Mouse (Mus musculus) midbrain, embryonic 10.5 days (tissue): ENCODE measurements around the gene Gm20388. TPM values are rescaled to one million over a fixed set of nuclear protein-coding genes. Genes with fewer than 3 reads are reported as not detected.

Source experiments
- DNase-seq: peaks from one replicate; pipeline ENCODE4 v3.0.0-alpha.2; 2017; ENCODE audit warnings: low spot score
- H3K27ac ChIP-seq: fragments of 300-500 bp; sonication (generic); replicated peaks from 2 replicates; pipeline ENCODE4 v1.5.1; 2016; ENCODE audit warnings: mild to moderate bottlenecking
- H3K27me3 ChIP-seq: fragments of 300-500 bp; sonication (generic); 2 replicates; pipeline ENCODE4 v1.6.1; 2016; ENCODE audit warnings: low read depth, mild to moderate bottlenecking; ENCODE audit not compliant: poor library complexity, severe bottlenecking
- H3K36me3 ChIP-seq: fragments of 300-500 bp; sonication (generic); 2 replicates; pipeline ENCODE4 v1.6.1; 2016; ENCODE audit warnings: mild to moderate bottlenecking, moderate library complexity
- H3K4me1 ChIP-seq: fragments of 300-500 bp; sonication (generic); 2 replicates; pipeline ENCODE4 v1.6.1; 2016
- H3K4me3 ChIP-seq: fragments of 300-500 bp; sonication (generic); 2 replicates; pipeline ENCODE4 v1.5.1; 2016; ENCODE audit warnings: mild to moderate bottlenecking, moderate library complexity
- H3K9me3 ChIP-seq: fragments of 300-500 bp; sonication (generic); replicated peaks from 2 replicates; pipeline ENCODE4 v1.6.1; 2016; ENCODE audit warnings: mild to moderate bottlenecking
- WGBS: fragments of 180-500 bp; shearing (Covaris S2); methylation state at CpG from one replicate; pipeline ENCODE4 v1.1.7; 2016; 5-methylcytosine and 5-hydroxymethylcytosine counted together
- polyA plus RNA-seq: library from polyadenylated mRNA; unstranded; fragments of >200 nt; fragmentation: Nextera tagmentation; extraction: Ambion mirVana; gene quantifications from 2 replicates; pipeline ENCODE4 v1.2.1, GENCODE M21; 2016

The Gm20388 gene
- polyA plus RNA-seq, 1 experiment from 2014 or later, result 7.1 TPM

GRCm38 (mm10) chr8:120192118-120192517 is 281.5 kb downstream of the Gm20388 start:
- peaks cover 29% of the 10 kb centered on the region for H3K4me1 ChIP-seq
- DNase-seq, result no peak
- H3K27ac ChIP-seq, result peak overlapping the region; percentile 77; the same call in 1 of the 2 replicates

DNA sequence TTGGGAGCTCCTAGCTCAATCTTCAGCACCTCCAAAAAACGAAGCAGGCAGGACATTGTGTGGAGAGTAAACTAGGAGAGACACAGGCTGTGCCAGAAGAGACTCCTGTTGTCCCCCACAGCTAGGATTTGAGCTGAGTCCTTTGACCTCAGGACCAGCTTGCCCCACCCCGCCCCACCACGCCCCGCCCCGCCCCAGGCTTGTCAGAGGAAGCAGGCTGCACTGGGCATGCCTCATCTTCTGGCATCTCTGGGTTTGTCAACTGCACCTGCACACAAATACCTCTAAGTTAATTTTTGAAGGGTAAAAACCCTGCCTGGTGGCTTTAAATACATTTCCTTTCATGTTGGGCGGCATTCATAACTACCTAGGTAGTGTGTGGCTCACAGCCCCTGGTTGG is 290.7 kb downstream of the Gm20388 start:
- Histone ChIP-seq H3K9me3 (peaks cover 10% of the 10 kb centered on the region), H3K27ac (no peak overlapping the region), H3K4me3 (no peak overlapping the region), H3K36me3 (no peaks in the 10 kb centered on the region), H3K27me3 (no peaks in the 10 kb centered on the region), H3K4me1 (peaks cover 10% of the 10 kb centered on the region)
- DNase-seq, result no peak
- WGBS, result 85% methylated on average over 6 of the region's 6 CpGs

More at GRCm38 (mm10) chr8:120192118-120192517, 281.5 kb downstream of the Gm20388 start:
- Histone ChIP-seq H3K9me3 (peaks cover 8% of the 10 kb centered on the region; the same call in 1 of the 2 replicates), H3K27me3 (no peaks in the 10 kb centered on the region), H3K4me3 (no peak overlapping the region), H3K36me3 (no peaks in the 10 kb centered on the region)
- WGBS, result 91% methylated on average over 5 of the region's 5 CpGs

DNA sequence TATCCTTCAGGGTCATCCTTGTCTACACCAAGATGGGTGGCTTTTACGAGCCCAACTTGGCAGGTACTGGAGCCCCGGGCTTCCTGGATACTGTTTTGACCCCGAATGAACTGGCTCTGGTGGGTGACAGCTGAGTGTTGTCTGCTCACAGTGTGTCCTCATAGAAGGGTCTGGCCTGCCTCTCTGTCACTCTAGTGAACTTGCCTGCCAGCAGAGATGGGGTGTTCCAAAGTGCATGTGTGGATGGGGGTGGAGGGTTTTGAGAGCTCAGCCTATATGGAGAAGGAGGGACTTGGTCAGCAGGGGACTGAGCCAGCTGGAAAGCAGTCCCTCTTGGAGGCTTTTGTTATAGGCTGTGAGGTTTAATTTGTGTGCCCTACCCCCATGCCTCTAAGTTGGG is 291.9 kb downstream of the Gm20388 start:
- WGBS, result 81% methylated on average over 3 of the region's 3 CpGs
- H3K4me3 ChIP-seq, result no peak overlapping the region
- H3K36me3 ChIP-seq, result no peaks in the 10 kb centered on the region
- no peak overlapping the region for H3K27ac ChIP-seq
- peaks cover 10% of the 10 kb centered on the region for H3K4me1 ChIP-seq
- no peaks in the 10 kb centered on the region for H3K27me3 ChIP-seq
- peaks cover 10% of the 10 kb centered on the region for H3K9me3 ChIP-seq
- no peak for DNase-seq

DNA sequence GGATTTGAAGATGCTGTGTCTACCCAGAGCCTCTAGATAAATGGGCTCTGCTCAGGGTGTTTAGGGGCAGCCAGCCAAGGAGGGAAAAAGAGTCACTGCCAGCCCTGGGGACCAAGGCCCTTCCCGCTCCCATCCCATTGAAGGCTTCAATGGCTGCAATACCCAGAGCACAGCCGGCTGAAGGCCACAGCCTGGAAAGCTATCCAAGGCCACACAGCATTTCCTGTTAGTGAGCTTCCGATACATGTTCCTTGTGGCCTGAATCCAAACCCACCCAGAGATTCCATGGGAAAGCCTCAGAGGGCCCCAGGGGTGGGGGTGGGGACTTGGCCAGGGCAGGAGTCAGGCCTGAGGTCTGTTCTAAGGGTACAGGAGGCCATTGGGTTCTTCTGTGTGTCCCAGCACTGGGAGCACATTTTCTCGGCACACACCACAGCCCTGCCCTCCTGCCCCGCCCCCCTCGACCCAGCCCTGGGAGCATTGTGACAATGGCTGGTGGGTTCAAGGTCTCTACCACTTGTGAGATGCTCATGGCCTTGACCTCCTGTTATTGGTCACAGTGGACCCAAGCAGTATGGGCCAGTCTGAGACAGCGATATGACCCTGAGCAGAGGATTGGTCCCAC is 294.2 kb downstream of the Gm20388 start:
- H3K4me1 ChIP-seq, result peaks cover 18% of the 10 kb centered on the region
- 0 out of 2 replicates have a peak, but pooled peaks cover 2% of the 10 kb centered on the region for H3K27me3 ChIP-seq
- H3K36me3 ChIP-seq, result no peaks in the 10 kb centered on the region
- DNase-seq, result no peak
- H3K9me3 ChIP-seq, result peaks cover 6% of the 10 kb centered on the region
- peak overlapping the region; percentile 3; the same call in 1 of the 2 replicates for H3K27ac ChIP-seq
- whole genome bisulfite sequencing, result 78% methylated on average over 7 of the region's 7 CpGs
- no peak overlapping the region for H3K4me3 ChIP-seq

DNA sequence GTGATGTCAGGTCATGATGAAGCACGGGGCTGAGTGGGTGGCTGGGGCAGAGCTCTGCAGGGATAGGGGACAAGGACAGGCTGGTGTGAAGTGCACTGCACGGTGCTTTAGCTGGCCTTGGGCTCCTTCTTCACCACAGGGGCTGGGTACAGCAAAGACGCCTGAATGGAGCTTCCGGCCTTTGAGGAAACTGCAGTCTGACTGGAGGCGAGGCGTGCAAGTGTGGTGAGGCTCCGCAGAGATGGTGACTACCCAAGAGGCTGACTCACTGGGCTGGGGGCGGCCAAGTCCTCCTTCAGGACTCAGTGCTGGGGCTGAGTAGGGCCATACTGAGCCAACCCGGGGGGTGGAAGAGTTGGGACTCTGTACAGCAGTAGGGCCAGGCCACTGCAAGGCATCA is 295.3 kb downstream of the Gm20388 start:
- Histone ChIP-seq H3K4me1 (peaks cover 28% of the 10 kb centered on the region), H3K27ac (0 out of 2 replicates have a peak overlapping the region, but pooled peaks have one; percentile 6), H3K27me3 (peaks cover 11% of the 10 kb centered on the region), H3K9me3 (no peaks in the 10 kb centered on the region), H3K4me3 (no peak overlapping the region), H3K36me3 (no peaks in the 10 kb centered on the region)
- no peak for DNase-seq
- WGBS, result 81% methylated on average over 9 of the region's 9 CpGs

DNA sequence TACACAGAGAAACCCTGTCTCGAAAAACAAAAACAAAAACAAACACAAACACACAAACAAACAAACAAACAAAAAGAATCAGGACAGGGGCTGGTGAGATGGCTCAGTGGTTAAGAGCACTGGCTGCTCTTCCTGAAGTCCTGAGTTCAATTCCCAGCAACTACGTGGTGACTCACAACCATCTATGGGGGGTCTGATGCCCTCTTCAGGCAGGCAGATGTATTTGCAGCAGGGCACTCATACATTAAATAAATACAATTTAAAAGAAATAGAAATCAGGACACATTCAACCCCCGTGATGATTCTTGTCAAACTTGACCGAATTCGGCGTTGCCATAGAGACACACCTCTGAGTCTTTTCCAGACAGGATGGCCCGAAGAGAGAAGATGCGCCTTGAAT is 296.7 kb downstream of the Gm20388 start:
- DNase-seq, result no peak
- Histone ChIP-seq H3K36me3 (no peaks in the 10 kb centered on the region), H3K9me3 (no peaks in the 10 kb centered on the region), H3K4me3 (no peak overlapping the region), H3K27me3 (peaks cover 14% of the 10 kb centered on the region), H3K27ac (no peak overlapping the region), H3K4me1 (peaks cover 38% of the 10 kb centered on the region)
- 86% methylated on average over 8 of the region's 8 CpGs for WGBS

- H3K27ac ChIP-seq, result peak overlapping the region; percentile 57; the same call in 1 of the 2 replicates
Observed at GRCm38 (mm10) chr8:120208113-120208512, 297.5 kb downstream of the Gm20388 start.

GRCm38 (mm10) chr8:120211345-120211744 is 300.7 kb downstream of the Gm20388 start:
- WGBS, result 9% methylated on average over 4 of the region's 4 CpGs
- Histone ChIP-seq H3K27ac (peak overlapping the region; percentile 70), H3K36me3 (no peaks in the 10 kb centered on the region), H3K4me3 (no peak overlapping the region), H3K4me1 (peaks cover 52% of the 10 kb centered on the region), H3K9me3 (no peaks in the 10 kb centered on the region), H3K27me3 (peaks cover 14% of the 10 kb centered on the region)
- peak; percentile 48 for DNase-seq

More at GRCm38 (mm10) chr8:120208113-120208512, 297.5 kb downstream of the Gm20388 start:
- peaks cover 42% of the 10 kb centered on the region for H3K4me1 ChIP-seq
- no peaks in the 10 kb centered on the region for H3K36me3 ChIP-seq
- H3K27me3 ChIP-seq, result peaks cover 14% of the 10 kb centered on the region
- H3K9me3 ChIP-seq, result no peaks in the 10 kb centered on the region
- DNase-seq, result no peak
- H3K4me3 ChIP-seq, result no peak overlapping the region
- WGBS, result 78% methylated on average over 11 of the region's 11 CpGs

DNA sequence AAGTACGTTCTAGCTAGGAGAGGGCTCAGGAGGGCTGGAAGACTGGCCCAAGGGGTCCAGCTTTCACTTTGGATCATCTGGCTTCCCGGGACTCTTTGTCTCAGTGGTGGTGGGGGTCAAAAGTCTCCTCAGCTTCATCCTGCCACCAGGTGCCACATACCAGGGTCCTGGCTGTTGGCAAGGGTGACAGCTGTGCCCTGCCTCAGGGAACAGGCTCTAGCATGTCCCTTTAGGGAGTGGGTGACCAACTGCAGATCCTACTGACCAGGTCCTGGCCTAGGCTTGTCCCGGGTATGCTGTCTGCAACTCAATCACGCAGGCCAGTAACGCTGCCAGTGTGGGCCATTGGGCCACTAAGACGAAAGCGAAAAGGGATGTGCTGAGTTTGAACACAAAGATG is 302.0 kb downstream of the Gm20388 start:
- WGBS, result 87% methylated on average over 7 of the region's 7 CpGs
- no peaks in the 10 kb centered on the region for H3K36me3 ChIP-seq
- H3K4me1 ChIP-seq, result peaks cover 64% of the 10 kb centered on the region
- peaks cover 14% of the 10 kb centered on the region for H3K27me3 ChIP-seq
- DNase-seq, result no peak
- no peaks in the 10 kb centered on the region for H3K9me3 ChIP-seq
- H3K4me3 ChIP-seq, result no peak overlapping the region
- H3K27ac ChIP-seq, result 0 out of 2 replicates have a peak overlapping the region, but pooled peaks have one; percentile 47

DNA sequence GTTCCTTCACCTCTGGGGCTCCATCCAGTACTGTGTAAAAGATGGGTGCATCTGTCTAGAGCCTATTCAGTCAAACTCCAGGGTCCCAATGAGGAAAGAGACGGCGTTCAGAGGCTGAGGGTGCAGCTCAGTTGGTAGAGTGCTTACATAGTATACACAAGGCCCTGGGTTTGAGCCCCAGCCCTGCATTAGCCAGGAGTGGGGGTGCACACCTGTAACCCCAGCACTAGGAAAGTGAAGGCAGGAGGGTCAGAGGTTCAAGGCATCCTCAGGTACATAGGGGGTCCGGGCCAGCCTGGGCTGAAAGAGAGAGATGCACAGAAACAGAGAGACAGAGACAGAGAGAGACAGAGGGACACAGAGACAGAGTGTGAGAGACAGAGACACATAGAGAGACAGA is 302.6 kb downstream of the Gm20388 start:
- 94% methylated on average over 3 of the region's 3 CpGs for WGBS
- Histone ChIP-seq H3K36me3 (no peaks in the 10 kb centered on the region), H3K9me3 (no peaks in the 10 kb centered on the region), H3K27me3 (peaks cover 14% of the 10 kb centered on the region), H3K4me1 (peaks cover 63% of the 10 kb centered on the region), H3K27ac (no peak overlapping the region), H3K4me3 (no peak overlapping the region)
- DNase-seq, result no peak

GRCm38 (mm10) chr8:120213939-120214338 is 303.3 kb downstream of the Gm20388 start:
- Histone ChIP-seq H3K9me3 (no peaks in the 10 kb centered on the region), H3K27me3 (peaks cover 14% of the 10 kb centered on the region), H3K36me3 (no peaks in the 10 kb centered on the region), H3K4me3 (no peak overlapping the region), H3K4me1 (peaks cover 65% of the 10 kb centered on the region), H3K27ac (peak overlapping the region; percentile 46; the same call in 1 of the 2 replicates)
- no peak for DNase-seq
- WGBS, result 75% methylated on average over 5 of the region's 5 CpGs

DNA sequence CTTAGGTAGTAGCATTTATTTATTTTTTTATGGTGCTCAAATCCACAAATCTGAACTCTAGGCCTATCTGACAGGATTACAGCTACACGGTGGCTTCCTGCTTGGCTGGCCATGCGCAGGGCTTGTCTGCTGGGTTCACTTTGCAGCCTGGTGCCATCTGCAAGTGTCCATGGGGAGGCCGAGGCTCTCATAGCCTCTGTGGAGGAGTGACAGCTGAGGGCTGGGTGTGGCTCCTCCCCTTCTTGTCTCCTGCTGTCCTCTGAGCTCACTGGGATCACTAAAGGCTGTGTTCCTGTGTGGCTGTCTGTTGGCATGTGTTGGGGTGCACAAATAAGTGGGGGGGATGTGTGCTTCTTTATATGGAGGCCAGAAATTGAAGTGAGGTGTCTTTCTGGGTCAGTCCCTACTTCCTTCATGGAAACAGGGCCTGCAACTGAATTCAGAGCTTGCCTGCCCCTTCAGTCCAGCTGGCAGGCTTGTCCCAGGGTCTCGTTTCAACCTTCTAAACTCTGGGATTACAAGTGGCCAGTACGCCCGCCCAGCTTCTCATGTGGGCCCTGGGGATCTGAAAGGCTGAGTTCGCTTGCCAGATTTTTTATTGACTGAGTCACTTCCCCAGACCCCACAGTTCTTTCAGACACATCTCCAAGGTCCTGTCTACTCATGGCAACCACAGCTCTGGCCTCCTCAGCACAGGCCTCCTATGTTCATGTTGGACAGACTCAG is 304.9 kb downstream of the Gm20388 start:
- Histone ChIP-seq H3K9me3 (no peaks in the 10 kb centered on the region), H3K4me3 (no peak overlapping the region), H3K4me1 (peaks cover 71% of the 10 kb centered on the region), H3K27ac (peak overlapping the region; percentile 34), H3K27me3 (peaks cover 9% of the 10 kb centered on the region), H3K36me3 (no peaks in the 10 kb centered on the region)
- no peak for DNase-seq
- 46% methylated on average over 7 of the region's 7 CpGs for whole genome bisulfite sequencing
